Mouse (Mus musculus) kidney, adult 2 months (tissue): ENCODE measurements around the gene Mtf2. TPM values are rescaled to one million over a fixed set of nuclear protein-coding genes. Genes with fewer than 3 reads are reported as not detected.

ENCODE experiments used
- DNase-seq: peaks from one replicate; pipeline ENCODE4 v3.0.0; 2021
- H3K27ac ChIP-seq: fragments of 200-500 bp; 2 replicates; pipeline ENCODE4 v1.5.1; 2012; ENCODE audit warnings: low read depth, low read length, control low read depth, inconsistent platforms; ENCODE audit not compliant: insufficient read depth
- H3K27me3 ChIP-seq: fragments of 200-500 bp; replicated peaks from 2 replicates; pipeline ENCODE4 v1.6.1; 2012; ENCODE audit warnings: mild to moderate bottlenecking, moderate library complexity, low read length, inconsistent platforms; ENCODE audit not compliant: control insufficient read depth, insufficient read depth
- H3K36me3 ChIP-seq: fragments of 200-500 bp; 2 replicates; pipeline ENCODE4 v1.6.1; 2012; ENCODE audit warnings: mild to moderate bottlenecking, moderate library complexity, low read length, inconsistent platforms; ENCODE audit not compliant: control insufficient read depth, insufficient read depth
- H3K4me1 ChIP-seq: fragments of 200-500 bp; 2 replicates; pipeline ENCODE4 v1.6.1; 2011; ENCODE audit warnings: low read length; ENCODE audit not compliant: control insufficient read depth, insufficient read depth
- H3K4me3 ChIP-seq: fragments of 200-500 bp; 2 replicates; pipeline ENCODE4 v1.5.1; 2011; ENCODE audit warnings: mild to moderate bottlenecking, low read depth, low read length, control low read depth; ENCODE audit not compliant: insufficient read depth
- CTCF ChIP-seq: fragments of 200-500 bp; conservative IDR thresholded peaks from 2 replicates; pipeline ENCODE4 v1.5.1; 2011; ENCODE audit warnings: low read depth, mild to moderate bottlenecking, control low read depth, low read length, moderate library complexity, mixed read lengths; ENCODE audit not compliant: insufficient read depth, insufficient read length
- POLR2A ChIP-seq: fragments of 200-500 bp; IDR thresholded peaks from one replicate; pipeline ENCODE4 v1.6.1; 2011; ENCODE audit warnings: low read depth, low read length, control low read depth
- WGBS: fragments of 180-500 bp; shearing (Covaris S2); methylation state at CpG from one replicate; pipeline ENCODE4 v1.1.7; 2018; 5-methylcytosine and 5-hydroxymethylcytosine counted together
- polyA plus RNA-seq: library from polyadenylated mRNA; depleted of rRNA; stranded (reverse); fragments of >200 nt; gene quantifications from 2 replicates; pipeline ENCODE4 v1.2.3, GENCODE M21; 2012

Gene Mtf2
- polyA plus RNA-seq, 1 experiment, result 8.1 TPM

DNA sequence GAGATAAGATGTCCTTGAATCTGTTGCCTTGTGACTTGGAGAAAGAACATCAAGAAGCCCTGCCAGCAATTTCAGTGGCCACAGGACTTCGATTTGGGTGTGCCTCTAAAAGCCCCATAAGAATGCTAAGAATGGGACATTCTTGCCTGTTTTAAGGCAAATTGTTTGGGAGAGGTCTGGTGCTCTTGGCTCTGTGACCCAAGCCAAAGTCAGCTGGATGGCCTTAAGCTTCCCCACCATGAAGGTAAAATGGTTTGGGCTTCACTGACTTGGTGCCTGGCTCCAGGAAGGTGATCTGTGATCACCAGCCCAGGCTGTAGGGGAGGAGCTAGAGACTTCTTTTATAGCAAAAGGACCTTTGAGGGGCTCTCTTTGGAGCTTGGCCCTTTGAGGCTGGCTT, 13.3 kb upstream of the Mtf2 start:
- no peaks in the 10 kb centered on the region for H3K4me1 ChIP-seq
- no peak for DNase-seq
- TF ChIP-seq CTCF (no peak), POLR2A (no peak)
- no peak overlapping the region for H3K27ac ChIP-seq
- H3K36me3 ChIP-seq, result no peaks in the 10 kb centered on the region
- WGBS, result 81% methylated on average over 1 of the region's 1 CpGs
- no peak overlapping the region for H3K4me3 ChIP-seq
- H3K27me3 ChIP-seq, result no peaks in the 10 kb centered on the region

DNA sequence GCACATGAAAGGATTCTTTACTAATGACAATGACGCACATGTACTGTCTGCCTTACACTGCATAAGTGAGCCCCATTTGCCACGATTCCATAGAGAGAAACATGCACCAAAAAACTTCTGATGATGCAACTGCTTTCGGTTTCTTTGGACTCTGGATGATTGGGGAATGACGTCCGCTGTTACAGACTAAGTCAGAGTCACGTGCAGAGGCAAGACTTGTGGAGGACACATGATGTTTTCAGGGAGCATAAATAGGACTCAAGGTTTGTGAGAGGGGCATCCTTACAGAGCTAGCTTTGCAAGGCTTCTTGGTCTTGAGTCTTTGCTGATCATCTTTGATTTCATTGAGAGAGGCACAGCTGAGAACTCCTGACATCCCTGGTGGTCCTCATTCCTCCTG, 11.9 kb upstream of the Mtf2 start:
- TF ChIP-seq CTCF, result no peak
- TF ChIP-seq POLR2A, result no peak
- H3K4me1 ChIP-seq, result no peaks in the 10 kb centered on the region
- WGBS, result 94% methylated on average over 6 of the region's 6 CpGs
- H3K36me3 ChIP-seq, result no peaks in the 10 kb centered on the region
- DNase-seq, result no peak
- no peaks in the 10 kb centered on the region for H3K27me3 ChIP-seq
- no peak overlapping the region for H3K4me3 ChIP-seq
- no peak overlapping the region for H3K27ac ChIP-seq

DNA sequence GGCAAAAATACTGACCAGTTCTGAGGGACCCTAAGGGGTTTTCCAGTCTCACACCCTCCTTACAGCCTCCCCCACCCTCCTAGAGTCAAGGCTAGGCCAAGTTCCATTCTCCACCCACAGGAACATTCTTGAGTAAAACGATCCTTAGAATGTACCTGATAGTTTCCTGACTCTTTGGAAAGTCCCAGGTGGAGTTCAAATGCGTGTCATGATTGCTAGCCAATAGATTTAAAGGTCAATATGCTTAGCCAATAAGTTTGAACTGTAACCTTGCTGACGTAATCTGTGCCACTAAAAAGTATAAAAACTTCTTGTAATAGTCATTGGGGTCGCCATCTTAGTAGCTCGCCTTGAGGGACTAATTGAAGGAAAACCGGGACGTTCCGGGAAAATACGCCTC, 5.1 kb upstream of the Mtf2 start:
- TF ChIP-seq POLR2A, result no peak
- no peak for TF ChIP-seq CTCF
- no peak overlapping the region for H3K27ac ChIP-seq
- no peak overlapping the region for H3K4me3 ChIP-seq
- no peak for DNase-seq
- 92% methylated on average over 9 of the region's 9 CpGs for WGBS
- H3K27me3 ChIP-seq, result no peaks in the 10 kb centered on the region
- H3K4me1 ChIP-seq, result no peaks in the 10 kb centered on the region; the same call in 1 of the 2 replicates
- H3K36me3 ChIP-seq, result no peaks in the 10 kb centered on the region

DNA sequence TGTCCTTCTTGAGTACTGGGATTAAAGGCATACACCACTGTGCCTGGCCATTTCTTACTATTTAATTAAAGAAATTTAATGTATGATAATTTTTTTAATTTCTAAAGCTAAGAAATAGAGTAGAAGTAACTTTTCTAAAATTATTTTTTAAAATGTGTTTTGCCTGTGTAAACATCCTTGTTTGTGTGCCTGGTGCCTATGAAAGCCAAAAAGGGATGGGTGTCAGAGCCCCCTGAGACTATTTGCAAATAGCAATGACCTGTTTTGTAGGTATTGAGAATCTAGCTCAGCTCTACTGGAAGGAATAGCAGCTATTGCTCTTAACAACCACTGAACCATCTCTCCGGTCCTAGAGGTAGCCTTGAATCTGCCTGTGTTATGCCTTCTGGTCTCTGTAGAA, 6.8 kb downstream of the Mtf2 start:
- Histone ChIP-seq H3K36me3 (no peaks in the 10 kb centered on the region), H3K27me3 (no peaks in the 10 kb centered on the region), H3K4me1 (no peaks in the 10 kb centered on the region), H3K27ac (no peak overlapping the region), H3K4me3 (no peak overlapping the region)
- 91% methylated on average over 1 of the region's 1 CpGs for WGBS
- DNase-seq, result no peak
- TF ChIP-seq POLR2A (no peak), CTCF (no peak)

DNA sequence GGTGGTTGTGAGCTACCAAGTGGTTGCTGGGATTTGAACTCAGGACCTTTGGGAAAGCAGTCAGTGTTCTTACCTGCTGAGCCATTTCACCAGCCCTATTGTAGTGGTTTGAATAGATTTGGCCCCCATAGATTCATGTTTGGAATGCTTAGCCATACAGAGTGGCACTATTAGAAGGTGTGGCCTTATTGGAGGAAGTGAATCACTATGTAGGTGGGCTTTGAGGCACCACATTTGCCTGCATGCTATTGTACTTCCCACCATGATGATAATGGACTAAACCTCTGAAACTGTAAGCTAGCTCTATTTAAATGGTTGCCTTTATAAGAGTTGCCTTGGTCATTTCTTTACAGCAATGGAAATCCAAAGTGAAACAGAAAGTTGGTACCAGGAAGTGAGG, 10.8 kb downstream of the Mtf2 start:
- no peak overlapping the region for H3K4me3 ChIP-seq
- no peaks in the 10 kb centered on the region for H3K27me3 ChIP-seq
- no peaks in the 10 kb centered on the region; the same call in 1 of the 2 replicates for H3K4me1 ChIP-seq
- TF ChIP-seq CTCF (no peak), POLR2A (no peak)
- DNase-seq, result no peak
- H3K36me3 ChIP-seq, result no peaks in the 10 kb centered on the region
- H3K27ac ChIP-seq, result peak overlapping the region; percentile 38

DNA sequence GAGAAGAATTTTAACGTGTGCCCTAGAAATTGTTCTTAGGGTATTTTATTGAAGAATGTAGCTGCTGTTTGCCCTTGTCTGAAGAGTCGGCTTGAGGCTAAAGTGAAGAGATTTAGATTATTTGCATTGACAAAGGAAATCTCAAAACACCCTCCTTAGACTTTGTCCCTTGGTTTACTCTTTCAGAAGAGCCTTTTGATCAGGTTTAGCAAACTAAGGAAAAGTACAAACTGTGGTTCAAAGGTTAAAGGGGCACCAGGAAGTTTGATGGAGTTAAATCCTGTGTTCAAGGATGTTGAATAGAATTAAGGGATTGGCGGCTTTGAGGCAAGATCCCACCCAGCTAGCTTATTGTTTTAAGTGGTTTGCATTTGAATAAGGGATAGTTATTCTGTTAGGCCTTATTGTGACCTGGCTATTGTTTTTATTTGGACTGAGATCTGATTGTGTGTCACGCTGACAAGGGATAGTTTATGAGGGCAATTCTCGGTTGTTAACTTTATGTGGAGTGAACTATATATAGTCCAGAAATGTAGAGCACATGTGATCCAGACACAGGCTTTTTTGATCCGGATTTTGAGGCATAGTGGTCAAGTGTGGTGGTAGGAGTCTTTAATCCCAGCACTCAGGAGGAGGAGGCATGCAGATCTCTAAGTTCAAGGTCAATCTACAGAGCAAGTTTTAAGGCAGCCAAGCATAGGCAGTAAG, 11.5 kb downstream of the Mtf2 start:
- Histone ChIP-seq H3K27me3 (no peaks in the 10 kb centered on the region), H3K4me1 (no peaks in the 10 kb centered on the region; the same call in 1 of the 2 replicates), H3K36me3 (no peaks in the 10 kb centered on the region; the same call in 1 of the 2 replicates), H3K4me3 (no peak overlapping the region), H3K27ac (peak overlapping the region; percentile 38)
- peak; percentile 47 for DNase-seq
- no peak for TF ChIP-seq CTCF
- no peak for TF ChIP-seq POLR2A
- WGBS, result 68% methylated on average over 6 of the region's 6 CpGs

DNA sequence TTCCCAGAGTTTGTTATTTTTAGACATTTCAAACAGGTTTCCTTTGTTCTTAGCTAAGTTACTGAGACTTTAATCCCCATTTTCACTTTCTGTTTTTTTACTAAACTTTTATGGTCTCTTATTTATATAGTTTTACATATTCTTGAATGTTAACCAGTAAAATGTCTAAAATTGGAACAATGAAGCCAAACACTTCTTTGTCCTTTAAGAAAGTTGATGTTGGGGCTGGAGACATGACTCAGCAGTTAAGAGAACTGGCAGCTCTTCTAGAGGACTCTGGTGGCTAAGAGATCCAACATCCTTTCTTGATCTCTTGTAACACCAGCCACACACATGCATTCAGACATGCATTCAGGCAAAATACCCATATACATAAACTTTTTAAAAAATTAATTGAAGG, 14.1 kb downstream of the Mtf2 start:
- H3K27me3 ChIP-seq, result no peaks in the 10 kb centered on the region
- no peaks in the 10 kb centered on the region; the same call in 1 of the 2 replicates for H3K4me1 ChIP-seq
- H3K36me3 ChIP-seq, result no peaks in the 10 kb centered on the region; the same call in 1 of the 2 replicates
- no peak overlapping the region for H3K4me3 ChIP-seq
- no peak for TF ChIP-seq CTCF
- no peak for TF ChIP-seq POLR2A
- no peak overlapping the region for H3K27ac ChIP-seq
- peak; percentile 28 for DNase-seq

DNA sequence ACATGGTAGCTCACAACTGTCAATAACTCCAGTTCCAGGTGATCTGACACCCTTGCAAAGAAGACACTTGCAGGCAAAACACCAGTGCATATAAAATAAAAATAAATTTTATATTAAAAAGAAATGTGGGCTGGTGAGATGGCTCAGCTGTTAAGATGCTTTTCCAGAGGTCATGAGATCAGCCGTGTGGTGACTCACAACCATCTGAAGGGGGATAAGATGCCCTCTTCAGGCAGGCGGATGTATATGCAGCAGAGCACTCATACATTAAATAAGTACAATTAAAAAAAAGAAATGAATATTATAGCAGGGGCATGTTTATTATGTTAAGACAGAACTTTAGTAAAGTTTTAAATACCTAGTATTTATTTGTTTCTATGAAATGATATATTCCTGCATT, 16.9 kb downstream of the Mtf2 start:
- no peaks in the 10 kb centered on the region for H3K27me3 ChIP-seq
- 42% methylated on average over 2 of the region's 2 CpGs for WGBS
- no peaks in the 10 kb centered on the region; the same call in 1 of the 2 replicates for H3K36me3 ChIP-seq
- H3K4me3 ChIP-seq, result no peak overlapping the region
- TF ChIP-seq CTCF, result peak; percentile 36; the same call in 1 of the 2 replicates
- no peak for TF ChIP-seq POLR2A
- H3K4me1 ChIP-seq, result no peaks in the 10 kb centered on the region; the same call in 1 of the 2 replicates
- no peak overlapping the region for H3K27ac ChIP-seq
- no peak for DNase-seq
